Mouse (Mus musculus) B cell, adult 2 months (primary cell): ENCODE data around the gene Celf2.

Experiments
- DNase-seq, 2 experiments: peaks; one replicate each; pipeline ENCODE4 v3.0.0; 2022

Gene Celf2

GRCm38 (mm10) chr2:6537326-6537725 lies 972.0 kb downstream of the Celf2 start:
- no peak for DNase-seq

GRCm38 (mm10) chr2:6536372-6536771 lies 973.0 kb downstream of the Celf2 start:
- DNase-seq: no peak

DNA sequence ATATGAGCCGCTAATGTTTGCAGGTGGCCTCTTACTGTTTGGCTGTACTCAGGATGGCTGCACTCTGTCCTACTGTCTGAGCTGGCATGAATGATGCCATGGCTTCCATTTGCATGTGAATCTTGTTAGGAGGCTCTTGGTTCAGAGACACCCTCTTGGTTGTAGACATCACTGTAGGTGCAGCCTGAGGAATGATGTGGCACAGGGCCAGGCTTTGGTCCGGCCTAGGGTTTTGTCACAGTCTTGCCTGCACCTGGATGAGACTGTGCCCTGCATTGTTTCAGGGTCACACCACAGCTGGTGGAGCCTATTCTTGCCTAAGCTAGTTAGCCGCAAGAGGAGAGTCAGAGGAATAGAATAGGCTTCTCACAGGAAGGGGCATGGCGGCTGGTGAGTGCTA lies 977.0 kb downstream of the Celf2 start:
- no peak for DNase-seq

DNA sequence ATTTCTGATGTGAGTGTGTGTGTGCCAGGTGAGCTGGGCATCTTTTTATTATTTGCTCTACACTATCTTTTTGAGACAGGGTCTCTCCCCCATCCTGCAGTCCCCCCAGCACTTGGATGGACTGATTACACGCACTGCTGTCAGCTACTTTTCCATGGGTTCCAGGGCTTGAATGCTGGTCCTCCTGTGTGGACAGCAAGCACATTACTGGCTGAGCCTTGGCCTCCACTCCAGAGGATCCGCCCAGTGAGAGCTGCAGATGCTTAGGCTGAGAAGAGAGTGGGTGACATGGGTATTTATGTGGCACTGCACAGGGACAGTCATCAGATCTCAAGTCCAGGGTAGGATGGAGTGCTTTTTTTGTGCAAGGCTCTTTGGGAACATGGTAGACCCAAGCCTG lies 981.3 kb downstream of the Celf2 start:
- no peak for DNase-seq

GRCm38 (mm10) chr2:6526825-6527224 lies 982.5 kb downstream of the Celf2 start:
- DNase-seq: no peak

- DNase-seq: no peak
These were observed 983.1 kb downstream of the Celf2 start for GRCm38 (mm10) chr2:6526311-6526710.

DNA sequence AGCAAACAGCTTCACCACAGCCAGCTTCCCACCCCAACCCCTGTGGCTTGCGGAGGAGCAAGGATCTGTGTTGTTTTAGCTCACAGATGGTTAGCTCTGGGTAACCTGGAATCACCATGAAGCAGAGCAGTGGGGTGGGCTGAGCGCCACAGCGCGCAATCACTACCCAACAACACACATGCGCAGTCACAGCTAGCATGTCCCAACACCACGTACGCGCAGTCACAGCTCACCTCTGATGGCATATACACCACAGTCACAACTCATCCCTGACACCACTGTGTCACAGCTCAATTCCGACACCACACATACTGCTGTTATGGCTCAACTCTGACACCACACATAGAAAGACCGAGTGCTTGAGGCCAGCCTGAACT lies 985.5 kb downstream of the Celf2 start:
- DNase-seq: no peak

DNA sequence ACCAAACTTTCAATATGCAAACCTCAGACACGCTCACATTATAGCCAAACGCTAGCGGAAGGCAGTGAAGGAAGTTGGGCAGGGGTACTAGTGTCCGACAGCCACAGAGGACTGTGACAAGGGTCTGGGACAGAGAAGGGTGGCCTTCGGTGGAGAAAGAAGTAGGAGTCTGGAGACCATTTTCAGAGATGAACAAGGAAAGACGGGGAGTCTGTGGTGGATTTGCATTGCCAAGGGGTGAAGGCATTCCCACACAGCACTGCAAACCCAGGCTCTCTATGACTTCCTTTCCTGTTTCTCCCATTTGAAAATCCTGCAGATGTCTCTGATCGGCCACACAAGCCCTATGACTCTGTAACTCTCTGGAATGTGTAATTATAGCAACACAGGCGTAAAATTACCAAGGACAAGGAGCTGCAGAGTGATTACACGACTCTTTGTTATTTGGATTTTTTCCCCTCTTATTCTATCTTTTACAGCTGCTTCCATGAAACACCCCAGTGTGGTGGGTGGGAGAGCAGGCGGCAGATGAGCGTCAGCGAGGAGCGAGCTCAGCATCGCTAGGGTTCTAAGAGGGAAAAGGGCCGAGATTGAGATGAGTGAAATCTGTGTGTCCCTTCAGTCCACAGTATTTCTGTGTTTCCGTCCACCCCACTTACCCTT lies 986.0 kb downstream of the Celf2 start:
- DNase-seq: no peak

DNA sequence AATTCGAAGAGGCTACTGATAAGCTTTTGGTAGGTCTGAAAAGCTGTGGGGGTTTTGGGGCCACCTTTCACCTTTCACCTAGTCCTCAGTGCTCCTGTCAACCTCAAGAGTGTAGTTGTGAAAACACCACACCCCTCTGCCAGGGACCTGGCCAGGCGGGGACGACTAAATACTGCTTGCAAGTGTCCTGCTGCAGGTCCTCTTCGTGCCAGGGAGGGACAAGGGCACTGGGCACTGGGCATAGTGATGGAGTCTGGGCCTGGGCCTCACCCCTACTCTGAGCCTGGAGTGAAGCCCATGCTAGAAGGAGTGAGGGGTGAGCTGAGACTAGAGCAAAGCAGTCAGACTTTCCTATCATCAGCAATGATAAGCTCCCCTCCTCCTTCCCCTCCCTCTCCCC lies 987.0 kb downstream of the Celf2 start:
- no peak for DNase-seq

GRCm38 (mm10) chr2:6513176-6513575 lies 996.2 kb downstream of the Celf2 start:
- no peak for DNase-seq

GRCm38 (mm10) chr2:6507071-6507470 lies 1002.3 kb downstream of the Celf2 start:
- no peak for DNase-seq

- no peak for DNase-seq
These were observed 1003.2 kb downstream of the Celf2 start for GRCm38 (mm10) chr2:6505979-6506811.

DNA sequence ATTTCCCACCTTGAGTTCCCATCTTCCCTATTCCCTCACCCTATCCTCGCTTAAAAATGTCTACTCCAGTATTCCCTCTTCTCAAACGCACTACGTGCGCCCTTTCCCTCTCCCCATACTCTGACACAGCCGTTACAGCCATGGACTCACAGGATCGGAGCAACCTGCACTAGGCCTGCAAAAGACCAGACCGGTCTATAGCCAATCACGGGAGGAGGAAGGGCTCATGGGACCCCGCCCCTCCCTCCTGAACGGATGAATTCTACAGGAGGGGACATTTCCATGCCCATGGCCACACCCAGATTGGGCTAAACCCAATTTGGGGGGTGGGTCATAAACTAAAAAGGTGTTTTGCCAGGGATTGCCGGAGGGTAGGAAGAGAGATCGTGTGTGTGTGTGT lies 1003.8 kb downstream of the Celf2 start:
- DNase-seq: no peak

DNA sequence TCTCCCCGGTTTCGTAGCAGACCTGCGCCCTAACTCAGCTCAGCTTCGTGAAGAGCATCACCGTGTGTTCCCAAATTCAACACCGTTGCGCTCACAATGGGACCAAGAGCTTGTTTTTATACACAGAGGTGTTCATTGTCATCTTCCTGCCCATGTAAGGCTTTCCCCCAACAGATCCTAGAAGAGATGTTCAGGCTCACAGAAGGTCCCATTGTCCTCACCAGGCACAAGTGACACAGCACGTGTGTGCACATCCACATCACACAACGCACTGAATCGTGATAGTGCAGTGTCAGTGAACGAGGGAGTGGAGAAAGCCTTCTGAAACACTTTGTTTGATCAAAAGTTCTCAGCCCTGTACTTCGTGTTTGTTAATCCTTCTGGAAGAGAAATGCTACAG lies 1011.3 kb downstream of the Celf2 start:
- no peak for DNase-seq

GRCm38 (mm10) chr2:6497636-6498035 lies 1011.7 kb downstream of the Celf2 start:
- DNase-seq: no peak

DNA sequence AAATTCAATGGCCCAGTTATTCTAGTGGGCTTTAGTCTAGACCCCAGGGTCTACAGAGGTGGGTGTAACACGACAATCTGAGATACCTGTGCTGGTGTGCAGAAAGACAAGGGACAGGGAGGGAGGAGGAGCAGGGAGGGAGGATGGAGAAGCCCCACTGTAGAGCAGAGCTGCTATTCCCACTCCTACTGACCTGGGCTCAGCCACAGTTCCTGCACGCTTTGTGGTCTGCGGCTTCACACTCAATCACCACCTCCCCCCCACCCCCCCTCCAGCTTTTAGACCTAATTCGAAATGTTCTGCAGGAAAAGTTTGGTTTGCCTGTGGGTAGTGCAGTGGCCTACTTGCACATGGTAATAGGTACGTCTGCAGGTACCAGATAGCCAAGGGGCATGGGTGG lies 1015.5 kb downstream of the Celf2 start:
- DNase-seq: no peak

DNA sequence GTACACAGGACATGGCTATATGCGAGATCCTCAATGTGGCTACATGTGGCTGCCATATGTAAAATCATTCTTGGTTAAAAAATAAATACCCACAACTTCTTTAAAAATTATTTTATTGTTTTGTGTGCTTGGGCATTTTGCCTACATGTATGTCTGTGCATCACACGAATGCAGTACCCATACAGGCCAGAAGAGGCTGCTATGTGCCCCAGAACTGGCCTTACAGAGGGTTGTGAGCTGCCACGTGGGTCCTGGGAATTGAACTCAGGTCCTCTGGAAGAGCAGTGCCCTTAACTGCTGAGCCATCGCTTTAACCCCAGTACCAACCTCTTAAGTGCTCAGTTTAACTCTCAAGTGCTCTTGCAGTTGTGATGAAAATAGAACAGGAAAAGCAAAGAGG lies 1018.5 kb downstream of the Celf2 start:
- no peak for DNase-seq

DNA sequence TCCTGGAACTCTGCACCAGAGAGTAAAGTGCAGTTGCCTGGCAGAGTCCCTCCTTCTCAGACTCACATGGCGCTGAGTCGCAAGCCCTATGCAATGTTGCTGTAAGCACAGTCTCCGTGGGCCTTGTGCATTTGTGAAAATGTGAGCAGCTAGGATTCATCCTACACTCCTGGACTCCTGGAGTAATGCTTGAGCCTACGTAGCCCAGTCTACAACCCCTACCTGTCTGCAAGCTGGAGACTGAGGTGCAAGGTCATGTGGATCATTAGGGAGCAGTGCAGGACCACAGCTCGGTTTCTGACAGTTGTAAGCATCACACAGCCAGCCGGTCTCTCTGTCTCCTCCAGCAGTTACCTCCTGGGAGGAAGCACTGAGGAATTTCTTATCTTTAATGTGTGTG lies 1019.3 kb downstream of the Celf2 start:
- no peak for DNase-seq
